Mouse (Mus musculus) CH12.LX (cell line): ENCODE measurements around the gene Gm13288. TPM values are rescaled to one million over a fixed set of nuclear protein-coding genes. Genes with fewer than 3 reads are reported as not detected.
"Not testable (repeated sequence)": the region's sequence is repeated elsewhere in the genome, so short reads cannot be mapped to it uniquely, and the experiment has no call there.

ENCODE experiments used
- DNase-seq: peaks from one replicate; pipeline ENCODE4 v3.0.0-alpha.2; 2013; ENCODE audit errors: extremely low read depth
- H3K27ac ChIP-seq: 2 replicates; pipeline ENCODE4 v1.5.1; 2012; ENCODE audit warnings: low read depth, mild to moderate bottlenecking, control low read depth, moderate library complexity; ENCODE audit not compliant: insufficient read depth
- H3K27me3 ChIP-seq: replicated peaks from 2 replicates; pipeline ENCODE3; 2012; ENCODE audit warnings: inconsistent platforms
- H3K36me3 ChIP-seq, 2 experiments: replicated peaks in 1 of 2; 2 replicates each; pipeline versions ENCODE3 to v1.6.1; 2012; ENCODE audit warnings: inconsistent platforms in 1 of 2, low read length in 1 of 2, mild to moderate bottlenecking in 1 of 2, mixed read lengths in 1 of 2, moderate library complexity in 1 of 2; ENCODE audit not compliant: control insufficient read depth in 1 of 2, insufficient read depth in 1 of 2
- H3K4me1 ChIP-seq, 2 experiments: 2 replicates each; pipeline ENCODE4 v1.6.1; 2012; ENCODE audit warnings: inconsistent platforms in 1 of 2, moderate library complexity in 1 of 2; ENCODE audit not compliant: insufficient read depth in 2 of 2, control insufficient read depth in 1 of 2
- H3K4me2 ChIP-seq: 2 replicates; pipeline ENCODE4 v1.6.1; 2012; ENCODE audit warnings: low read depth, mild to moderate bottlenecking, control low read depth; ENCODE audit not compliant: poor library complexity, insufficient read depth, severe bottlenecking
- H3K4me3 ChIP-seq, 3 experiments: fragments of 150-350 bp in 1 of 3; sonication (generic) in 1 of 3; replicated peaks in 1 of 3; 2 replicates each; pipeline versions ENCODE3 to v1.5.1; 2011 to 2012; ENCODE audit warnings: low read depth in 2 of 3, low read length in 2 of 3, mild to moderate bottlenecking in 2 of 3, moderate library complexity in 2 of 3, control low read depth in 1 of 3, improper control_type of control experiment in 1 of 3, inconsistent platforms in 1 of 3, mixed read lengths in 1 of 3; ENCODE audit not compliant: poor library complexity in 1 of 3
- H3K79me2 ChIP-seq: replicated peaks from 2 replicates; pipeline ENCODE4 v1.6.1; 2012; ENCODE audit warnings: mild to moderate bottlenecking, moderate library complexity; ENCODE audit not compliant: control insufficient read depth, poor library complexity, insufficient read depth, severe bottlenecking; ENCODE audit errors: extremely low read depth
- H3K9ac ChIP-seq: 2 replicates; pipeline ENCODE4 v1.6.1; 2012; ENCODE audit warnings: low read depth, mild to moderate bottlenecking, control low read depth, moderate library complexity; ENCODE audit not compliant: insufficient read depth
- H3K9me3 ChIP-seq: replicated peaks from 2 replicates; pipeline ENCODE3; 2012; ENCODE audit warnings: low read length, inconsistent platforms, mixed read lengths
- BHLHE40 ChIP-seq: IDR thresholded peaks from 2 replicates; pipeline ENCODE4 v1.6.1; 2011; ENCODE audit warnings: mild to moderate bottlenecking, low read depth, low read length, improper control_type of control experiment
- CTCF ChIP-seq, 2 experiments: IDR thresholded peaks in 1 of 2; conservative IDR thresholded peaks in 1 of 2; 2 replicates each; pipeline ENCODE4 v1.5.1; 2011 to 2012; ENCODE audit warnings: low read depth in 2 of 2, low read length in 2 of 2, improper control_type of control experiment in 1 of 2, inconsistent platforms in 1 of 2, mild to moderate bottlenecking in 1 of 2, moderate library complexity in 1 of 2
- ELF1 ChIP-seq: IDR thresholded peaks from 2 replicates; pipeline ENCODE4 v1.6.1; 2014; ENCODE audit warnings: low read depth, mild to moderate bottlenecking, inconsistent platforms, low read length, improper control_type of control experiment
- MEF2A ChIP-seq: IDR thresholded peaks from 2 replicates; pipeline ENCODE4 v1.6.1; 2014; ENCODE audit warnings: low read depth, mild to moderate bottlenecking, inconsistent platforms, low read length, improper control_type of control experiment, borderline replicate concordance
- MXI1 ChIP-seq: IDR thresholded peaks from 2 replicates; pipeline ENCODE4 v1.6.1; 2011; ENCODE audit warnings: mild to moderate bottlenecking, low read depth, low read length, improper control_type of control experiment
- POLR2A ChIP-seq: IDR thresholded peaks from 2 replicates; pipeline ENCODE4 v1.6.1; 2011; ENCODE audit warnings: low read depth, mild to moderate bottlenecking, improper control_type of control experiment, low read length
- RAD21 ChIP-seq: IDR thresholded peaks from 2 replicates; pipeline ENCODE4 v1.6.1; 2011; ENCODE audit warnings: low read depth, mild to moderate bottlenecking, low read length, improper control_type of control experiment, moderate library complexity
- SIN3A ChIP-seq: IDR thresholded peaks from 2 replicates; pipeline ENCODE4 v1.6.1; 2012; ENCODE audit warnings: low read length, improper control_type of control experiment, inconsistent platforms
- SMC3 ChIP-seq: IDR thresholded peaks from 2 replicates; pipeline ENCODE4 v1.6.1; 2011; ENCODE audit warnings: low read depth, low read length, improper control_type of control experiment
- ZMIZ1 ChIP-seq: IDR thresholded peaks from 2 replicates; pipeline ENCODE4 v1.6.1; 2012; ENCODE audit warnings: low read depth, mild to moderate bottlenecking, inconsistent platforms, low read length, improper control_type of control experiment
- dilution Hi-C: fragments of 300-500 bp; cut with MboI; formaldehyde crosslinking; loops from 2 replicates; pipeline ENCODE4 v1.14.3; 2020; ENCODE audit warnings: low sequenced_read_pairs; ENCODE audit not compliant: extremely low pct_unique_long_range_greater_than_20kb, extremely low pct_ligation_motif_present
- in situ Hi-C: fragments of 300-500 bp; cut with MboI; formaldehyde crosslinking; loops from 3 replicates; pipeline ENCODE4 v1.14.3; 2019; ENCODE audit warnings: low sequenced_read_pairs, low pct_ligation_motif_present, low pct_unique_long_range_greater_than_20kb, mixed read lengths
- polyA plus RNA-seq: library from polyadenylated mRNA; unstranded; fragments of >175 nt; gene quantifications from 2 replicates; pipeline ENCODE4 v1.2.1, GENCODE M21; 2012; ENCODE audit warnings: low read depth; ENCODE audit not compliant: insufficient read length
- total RNA-seq, 2 experiments: library from RNA; depleted of rRNA; stranded (reverse); fragments of 300-350 nt in 1 of 2; fragments of >200 nt in 1 of 2; gene quantifications; 2 replicates each; pipeline ENCODE4 v1.2.3; 2012 to 2014

The Gm13288 gene
- total RNA-seq (2012; rRNA removed) (not detected in 2 replicates), total RNA-seq (2014; rRNA removed) (not detected in 2 replicates), polyA plus RNA-seq (not detected in 2 replicates)

DNA sequence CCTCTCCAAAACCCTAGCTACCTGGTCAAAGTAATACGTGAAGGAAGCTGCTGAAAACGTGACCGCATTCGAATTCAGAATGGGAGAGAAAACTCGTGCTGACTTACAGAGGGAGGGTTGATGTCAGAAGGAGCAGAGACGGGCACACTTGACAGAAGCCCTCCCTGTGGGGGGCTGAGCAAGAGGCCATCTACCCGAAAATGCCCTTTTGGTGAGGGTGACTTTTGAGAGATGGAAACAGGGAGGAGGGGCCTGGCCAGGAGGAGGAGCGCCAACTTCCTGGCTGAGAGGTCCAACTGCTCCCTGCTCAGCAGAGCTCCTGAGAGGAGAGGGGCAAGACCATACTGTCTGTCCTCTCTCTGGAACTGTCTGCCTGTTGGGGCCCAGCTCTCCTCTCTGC, at the start of gene Gm13288:
Gene Gm13288, plus strand, starts transcription at position 301 of the 400 bp plus-strand sequence.
- in situ Hi-C loops, dilution Hi-C loops: not testable (repeated sequence)

DNA sequence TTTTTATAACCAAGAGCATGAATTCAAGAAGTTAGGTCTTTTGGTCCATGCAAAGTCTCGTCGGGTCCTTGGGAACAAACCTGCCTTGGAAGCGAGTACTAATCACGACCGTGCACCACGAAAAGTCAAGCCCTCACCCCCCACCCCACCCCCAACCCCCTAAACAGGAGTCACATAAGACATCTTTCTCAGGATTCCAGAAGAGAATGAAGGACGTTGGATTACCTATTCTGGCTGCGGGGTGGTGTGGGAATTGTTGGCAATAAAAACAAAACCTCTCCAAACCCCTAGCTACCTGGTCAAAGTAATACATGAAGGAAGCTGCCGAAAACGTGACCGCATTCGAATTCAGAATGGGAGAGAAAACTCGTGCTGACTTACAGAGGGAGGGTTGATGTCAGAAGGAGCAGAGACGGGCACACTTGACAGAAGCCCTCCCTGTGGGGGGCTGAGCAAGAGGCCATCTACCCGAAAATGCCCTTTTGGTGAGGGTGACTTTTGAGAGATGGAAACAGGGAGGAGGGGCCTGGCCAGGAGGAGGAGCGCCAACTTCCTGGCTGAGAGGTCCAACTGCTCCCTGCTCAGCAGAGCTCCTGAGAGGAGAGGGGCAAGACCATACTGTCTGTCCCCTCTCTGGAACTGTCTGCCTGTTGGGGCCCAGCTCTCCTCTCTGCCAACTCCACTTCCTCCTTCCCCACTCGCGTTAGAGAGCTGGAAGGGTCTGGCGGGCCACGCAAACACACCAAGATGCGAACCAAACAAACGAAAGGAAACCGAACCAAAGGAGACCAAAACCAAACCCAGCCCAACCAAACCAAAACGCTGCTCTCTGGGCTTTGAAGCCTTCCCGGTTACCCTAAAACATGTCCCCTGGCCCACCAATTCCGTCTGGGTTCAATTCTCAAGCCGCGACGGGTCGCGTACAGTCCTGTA, 48.5 kb upstream of the Gm13288 start:
- H3K4me1 ChIP-seq, H3K79me2 ChIP-seq, H3K9me3 ChIP-seq, H3K36me3 ChIP-seq, in situ Hi-C loops, dilution Hi-C loops: not testable (repeated sequence)
- peak overlapping the region; percentile 53 for H3K27ac ChIP-seq
- H3K4me3 ChIP-seq: peak overlapping the region; percentile 51 to 63 (median 59)
- DNase-seq: peak; percentile 13
- H3K27me3 ChIP-seq: peaks cover 14% of the 10 kb centered on the region
- peak overlapping the region; percentile 96 for H3K4me2 ChIP-seq
- H3K9ac ChIP-seq: peak overlapping the region; percentile 78; the same call in 1 of the 2 replicates
- TF ChIP-seq BHLHE40 (peak; percentile 48), POLR2A (peak; percentile 39; the same call in 1 of the 2 replicates), ZMIZ1 (peak; percentile 26; the same call in 1 of the 2 replicates), SIN3A (0 out of 2 replicates have a peak, but pooled peaks have one; percentile 35)

More for the DNA sequence above, at the start of gene Gm13288:
- H3K4me3 ChIP-seq: peak within 1 kb of the TSS in 1 of 3 experiments; percentile 25
- not testable (repeated sequence) for H3K9ac ChIP-seq, H3K79me2 ChIP-seq, DNase-seq, H3K4me2 ChIP-seq, H3K4me1 ChIP-seq, H3K27ac ChIP-seq, H3K9me3 ChIP-seq, H3K36me3 ChIP-seq
- peaks cover 30% of the 10 kb centered on the region for H3K27me3 ChIP-seq

DNA sequence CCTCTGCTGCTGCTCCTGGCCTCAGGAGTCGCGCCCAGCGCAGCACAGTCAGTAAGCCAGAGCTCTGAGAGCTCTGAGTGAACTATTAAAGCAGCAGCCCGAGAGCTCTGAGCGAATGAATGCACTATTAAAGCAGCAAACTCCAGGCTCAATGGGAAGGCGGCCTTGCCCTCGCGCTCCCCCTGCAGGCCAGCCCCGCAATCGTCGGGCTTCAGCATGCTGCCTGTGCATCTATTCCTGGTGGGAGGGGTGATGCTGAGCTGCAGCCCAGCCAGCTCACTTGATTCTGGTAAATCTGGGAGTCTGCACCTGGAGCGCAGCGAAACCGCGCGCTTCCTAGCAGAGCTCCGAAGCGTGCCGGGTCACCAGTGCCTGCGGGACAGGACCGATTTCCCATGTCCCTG, 47.7 kb upstream of the Gm13288 start:
- Histone ChIP-seq H3K27ac (peak overlapping the region; percentile 53; the same call in 1 of the 2 replicates), H3K4me3 (peak overlapping the region in 2 of 3 experiments; percentile 25 to 63), H3K27me3 (peaks cover 14% of the 10 kb centered on the region)
- H3K4me1 ChIP-seq, H3K79me2 ChIP-seq, H3K9me3 ChIP-seq, H3K36me3 ChIP-seq, dilution Hi-C loops, H3K4me2 ChIP-seq, H3K9ac ChIP-seq, in situ Hi-C loops: not testable (repeated sequence)
- TF ChIP-seq MXI1 (0 out of 2 replicates have a peak, but pooled peaks have one; percentile 28), RAD21 (peak; percentile 6), CTCF (conservative IDR thresholded peaks at IDR 0.05 in 1 of 2, IDR thresholded peaks at IDR 0.05 in 1 of 2; ENCODE audit: low read depth in 2 of 2, low read length in 2 of 2) (peak; percentile 26 to 60; a peak in 2 of 4 replicates), ELF1 (peak; percentile 10; the same call in 1 of the 2 replicates), SMC3 (peak; percentile 13; the same call in 1 of the 2 replicates), MEF2A (0 out of 2 replicates have a peak, but pooled peaks have one; percentile 20)
- DNase-seq: peak; percentile 85

DNA sequence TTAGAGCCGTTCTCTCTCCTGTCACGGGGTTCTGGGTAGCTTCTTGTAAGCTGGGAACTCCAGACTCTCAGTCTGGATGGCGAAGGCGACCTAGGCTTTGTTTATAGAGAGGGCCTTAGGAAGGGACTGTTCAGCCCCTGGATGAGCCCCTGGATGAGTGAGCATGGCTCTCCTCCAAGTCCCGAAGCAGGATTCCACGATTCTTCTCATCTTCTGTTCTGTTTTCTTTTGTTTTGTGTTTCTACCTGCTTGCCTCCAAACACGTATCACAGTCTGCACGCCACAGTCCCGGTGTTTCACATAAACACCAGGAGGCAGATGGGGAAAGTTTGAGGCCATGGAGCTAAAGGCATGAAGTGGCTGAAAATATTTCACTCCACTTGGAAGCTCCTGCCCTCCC, 46.6 kb upstream of the Gm13288 start:
- H3K27ac ChIP-seq, DNase-seq, H3K36me3 ChIP-seq, dilution Hi-C loops, H3K4me3 ChIP-seq, H3K4me1 ChIP-seq, in situ Hi-C loops, H3K4me2 ChIP-seq, H3K9ac ChIP-seq, H3K79me2 ChIP-seq, H3K9me3 ChIP-seq: not testable (repeated sequence)
- H3K27me3 ChIP-seq: peaks cover 14% of the 10 kb centered on the region
